32 mouse cellular contexts compared by ENCODE assay signal in genomic region chr2:11636138-11636480, GRCm38 (mm10). TPM values are rescaled to one million over a fixed set of nuclear protein-coding genes. Genes with fewer than 3 reads are reported as not detected.
DNase-seq lines count a peak whose midpoint lies in the region; ATAC-seq and TF ChIP-seq lines count a peak whose summit lies in the region.
"Had no signal": no experiment of that assay in that cellular context is flagged by ENCODE, and none has a peak within 500 bp of the region (broad histone marks: within the 10 kb centered on the region; RNA-seq: fewer than 3 reads in every experiment).

No protein-coding gene starts in this region.

- no peaks in the 10 kb centered on the region for H3K27me3 ChIP-seq in heart, postnatal 0 days (ENCODE audit: control insufficient read depth, insufficient read depth, low read length)
- H3K27me3 ChIP-seq in heart, embryonic 11.5 days (ENCODE audit: control insufficient read depth, insufficient read depth, low read length) = no peaks in the 10 kb centered on the region
- H3K27me3 ChIP-seq in CH12.LX (replicated peaks) = no peaks in the 10 kb centered on the region
- H3K27me3 ChIP-seq in thymus, adult 2 months (ENCODE audit: control insufficient read depth, insufficient read depth, low read length) = no peaks in the 10 kb centered on the region
- H3K27me3 ChIP-seq: embryonic facial prominence, embryonic 12.5 days; heart, embryonic 15.5 days; hindbrain, embryonic 12.5 days; midbrain, embryonic 13.5 days had no signal

- in situ Hi-C loops in CH12.LX (cut with MboI; ENCODE audit: low pct_ligation_motif_present, low pct_unique_long_range_greater_than_20kb, low sequenced_read_pairs) = no loop called here

- peak overlapping the region; percentile 60; the same call in 1 of the 2 replicates for H3K27ac ChIP-seq in heart, postnatal 0 days (ENCODE audit: low read depth)
- H3K27ac ChIP-seq in heart, embryonic 11.5 days (ENCODE audit: low read depth, low read length) = no peak overlapping the region
- H3K27ac ChIP-seq in CH12.LX (ENCODE audit: insufficient read depth, low read depth) = peak overlapping the region; percentile 97
- peak overlapping the region; percentile 95 for H3K27ac ChIP-seq in thymus, adult 2 months (ENCODE audit: control insufficient read depth, insufficient read depth, low read length)
- H3K27ac ChIP-seq: embryonic facial prominence, embryonic 12.5 days; heart, adult 2 months; heart, embryonic 15.5 days; hindbrain, embryonic 12.5 days; kidney, postnatal 0 days; midbrain, embryonic 13.5 days had no signal

- H3K36me3 ChIP-seq in heart, postnatal 0 days (replicated peaks; ENCODE audit: control insufficient read depth, insufficient read depth, low read length) = no peaks in the 10 kb centered on the region
- no peaks in the 10 kb centered on the region for H3K36me3 ChIP-seq in heart, embryonic 11.5 days (ENCODE audit: control insufficient read depth, insufficient read depth, low read length)
- no peaks in the 10 kb centered on the region for H3K36me3 ChIP-seq in CH12.LX (replicated peaks in 1 of 2; ENCODE audit: control insufficient read depth in 1 of 2, insufficient read depth in 1 of 2, low read length in 1 of 2)
- no peaks in the 10 kb centered on the region for H3K36me3 ChIP-seq in thymus, adult 2 months (ENCODE audit: control insufficient read depth, insufficient read depth, low read length)
- H3K36me3 ChIP-seq: embryonic facial prominence, embryonic 12.5 days; heart, embryonic 15.5 days; hindbrain, embryonic 12.5 days; midbrain, embryonic 13.5 days had no signal

- H3K9ac ChIP-seq in heart, postnatal 0 days (replicated peaks; ENCODE audit: low read depth, low read length) = no peak overlapping the region
- no peak overlapping the region for H3K9ac ChIP-seq in heart, embryonic 11.5 days (ENCODE audit: low read depth, low read length)
- peak overlapping the region; percentile 85 for H3K9ac ChIP-seq in CH12.LX (ENCODE audit: insufficient read depth, low read depth)
- H3K9ac ChIP-seq: embryonic facial prominence, embryonic 12.5 days; forebrain, postnatal 0 days; heart, embryonic 15.5 days; hindbrain, embryonic 12.5 days; midbrain, embryonic 13.5 days had no signal

- no peak overlapping the region for H3K4me3 ChIP-seq in heart, postnatal 0 days (ENCODE audit: low read depth, low read length)
- H3K4me3 ChIP-seq in heart, embryonic 11.5 days (ENCODE audit: low read depth, low read length) = no peak overlapping the region
- peak overlapping the region in 1 of 3 experiments; percentile 22 for H3K4me3 ChIP-seq in CH12.LX (replicated peaks in 1 of 3; ENCODE audit: low read depth in 2 of 3, low read length in 2 of 3, poor library complexity in 1 of 3)
- no peak overlapping the region for H3K4me3 ChIP-seq in thymus, adult 2 months (ENCODE audit: control insufficient read depth, insufficient read depth, low read length)
- H3K4me3 ChIP-seq: embryonic facial prominence, embryonic 12.5 days; heart, adult 2 months; heart, embryonic 15.5 days; hindbrain, embryonic 12.5 days; midbrain, embryonic 13.5 days had no signal

- DNase-seq in heart, postnatal 0 days (ENCODE audit: low spot score) = no peak
- peak; percentile 48 for DNase-seq in CH12.LX (ENCODE audit: extremely low read depth)
- DNase-seq in thymus, adult 2 months = peak; percentile 37
- peak; percentile 56 for DNase-seq in thymus, postnatal 4 days
- DNase-seq in layer of hippocampus, postnatal 14 days (ENCODE audit: low spot score in 2 of 2) = no peak
- no peak for DNase-seq in kidney, adult 9 months
- DNase-seq: adrenal gland, postnatal 36 days; cerebellum, adult 11 months; cerebellum, postnatal 25 days; forebrain, postnatal 0 days; gastrocnemius, postnatal 25 days; heart, adult 2 months; kidney, adult 11 months; layer of hippocampus, postnatal 36 days; lung, adult 2 months; lung, postnatal 14 days had no signal

- WGBS in heart, postnatal 0 days = 60% methylated on average over 3 of the region's 3 CpGs
- 65% methylated on average over 3 of the region's 3 CpGs for WGBS in heart, embryonic 11.5 days (ENCODE audit: insufficient replicate concordance)
- 9% methylated on average over 3 of the region's 3 CpGs for WGBS in thymus, adult 2 months

- dilution Hi-C loops in CH12.LX (cut with MboI; ENCODE audit: extremely low pct_ligation_motif_present, extremely low pct_unique_long_range_greater_than_20kb, low sequenced_read_pairs) = no loop called here

- no peak for TF ChIP-seq CTCF in heart, postnatal 0 days (IDR thresholded peaks at IDR 0.05; ENCODE audit: low read depth)
- no peak for TF ChIP-seq CTCF in CH12.LX (conservative IDR thresholded peaks at IDR 0.05 in 1 of 2, IDR thresholded peaks at IDR 0.05 in 1 of 2; ENCODE audit: low read depth in 2 of 2, low read length in 2 of 2)
- no peak for TF ChIP-seq CTCF in thymus, adult 2 months (IDR thresholded peaks at IDR 0.05; ENCODE audit: borderline replicate concordance, control insufficient read depth, extremely low read depth, insufficient read depth, low read length, poor library complexity)

- no peak for TF ChIP-seq RAD21 in CH12.LX (IDR thresholded peaks at IDR 0.05; ENCODE audit: low read depth, low read length)

- H3K4me1 ChIP-seq in heart, postnatal 0 days (ENCODE audit: control insufficient read depth, insufficient read depth) = no peaks in the 10 kb centered on the region
- no peaks in the 10 kb centered on the region for H3K4me1 ChIP-seq in heart, embryonic 11.5 days (ENCODE audit: control insufficient read depth, insufficient read depth, low read length)
- peaks cover 26 to 38% of the 10 kb centered on the region in 2 experiments for H3K4me1 ChIP-seq in CH12.LX (ENCODE audit: control insufficient read depth in 1 of 2, insufficient read depth in 2 of 2)
- H3K4me1 ChIP-seq in thymus, adult 2 months (replicated peaks; ENCODE audit: control insufficient read depth, insufficient read depth, low read length) = peaks cover 23% of the 10 kb centered on the region
- H3K4me1 ChIP-seq: embryonic facial prominence, embryonic 12.5 days; heart, embryonic 15.5 days; hindbrain, embryonic 12.5 days; midbrain, embryonic 13.5 days had no signal

- H3K9me3 ChIP-seq in heart, postnatal 0 days (replicated peaks; ENCODE audit: control insufficient read depth, low read length) = no peaks in the 10 kb centered on the region
- no peaks in the 10 kb centered on the region for H3K9me3 ChIP-seq in heart, embryonic 11.5 days (replicated peaks; ENCODE audit: control insufficient read depth, low read length)
- H3K9me3 ChIP-seq in CH12.LX (replicated peaks; ENCODE audit: low read length) = peaks cover 6% of the 10 kb centered on the region
- H3K9me3 ChIP-seq: embryonic facial prominence, embryonic 12.5 days; heart, embryonic 15.5 days; hindbrain, embryonic 12.5 days; midbrain, embryonic 13.5 days had no signal

- H3K79me2 ChIP-seq in CH12.LX (replicated peaks; ENCODE audit: control insufficient read depth, extremely low read depth, insufficient read depth, poor library complexity, severe bottlenecking) = no peaks in the 10 kb centered on the region

- ATAC-seq in heart, postnatal 0 days (ENCODE audit: insufficient read depth, low read depth) = no peak
- no peak for ATAC-seq in heart, embryonic 11.5 days (replicated peaks; ENCODE audit: insufficient number of reproducible peaks, low FRiP score, low TSS enrichment)
- ATAC-seq: forebrain, postnatal 0 days; midbrain, embryonic 13.5 days had no signal

- TF ChIP-seq EP300 in heart, postnatal 0 days (IDR thresholded peaks at IDR 0.05; ENCODE audit: low read depth) = no peak
- peak; percentile 68 for TF ChIP-seq EP300 in CH12.LX (IDR thresholded peaks at IDR 0.05; ENCODE audit: low read length)

- no peak for TF ChIP-seq POLR2A in CH12.LX (IDR thresholded peaks at IDR 0.05; ENCODE audit: low read depth, low read length)
- TF ChIP-seq POLR2A in thymus, adult 2 months (IDR thresholded peaks at IDR 0.05; ENCODE audit: control insufficient read depth, extremely low read depth, insufficient read depth, low read length, poor library complexity) = no peak

- H3K4me2 ChIP-seq in heart, postnatal 0 days (ENCODE audit: low read depth, low read length) = no peak overlapping the region; the same call in 1 of the 2 replicates
- H3K4me2 ChIP-seq in heart, embryonic 11.5 days = no peak overlapping the region
- H3K4me2 ChIP-seq in CH12.LX (ENCODE audit: insufficient read depth, low read depth, poor library complexity, severe bottlenecking) = peak overlapping the region; percentile 91
- H3K4me2 ChIP-seq: embryonic facial prominence, embryonic 12.5 days; heart, embryonic 15.5 days; hindbrain, embryonic 12.5 days; liver, embryonic 11.5 days; midbrain, embryonic 13.5 days had no signal

TF ChIP-seq in CH12.LX, 34 proteins besides CTCF, POLR2A, EP300 and RAD21 (continues in another document):
- TF ChIP-seq BHLHE40 (IDR thresholded peaks at IDR 0.05; ENCODE audit: low read depth, low read length) (no peak), IRF4 (IDR thresholded peaks at IDR 0.05; ENCODE audit: low read depth, low read length) (0 out of 2 replicates have a peak, but pooled peaks have one; percentile 1)

RNA-seq across cellular contexts. Expression of gene Il2ra, which starts 6.5 kb away (rescaled TPM):
- total RNA-seq in heart, postnatal 0 days (2014; rRNA removed; ENCODE audit: low replicate concordance) = 0.50 TPM in 1 of 2 replicates, not detected in the other
- not detected in 2 replicates for polyA plus RNA-seq in heart, postnatal 0 days (2015; fragmentation: Nextera tagmentation; extraction: Ambion mirVana)
- polyA plus RNA-seq in heart, embryonic 11.5 days (2014; fragmentation: Nextera tagmentation; extraction: Ambion mirVana) = not detected in 2 replicates
- 5.5 and 6.0 TPM in 2 replicates for total RNA-seq in CH12.LX (2012; rRNA removed)
- 4.8 and 6.3 TPM in 2 replicates for total RNA-seq in CH12.LX (2014; rRNA removed)
- 8.7 and 8.8 TPM in 2 replicates for polyA plus RNA-seq in CH12.LX (2012; ENCODE audit: insufficient read length, low read depth)
- polyA plus RNA-seq in thymus, adult 2 months (2012; rRNA removed) = 19.5 and 19.7 TPM in 2 replicates
- under 1 TPM in 1 of 2 experiments, not detected in 1; 0.17 TPM for total RNA-seq in layer of hippocampus, postnatal 14 days (2021)
- total RNA-seq: forebrain, postnatal 0 days had no signal
- polyA plus RNA-seq: embryonic facial prominence, embryonic 12.5 days; forebrain, embryonic 11.5 days; forebrain, postnatal 0 days; hindbrain, embryonic 12.5 days; kidney, postnatal 0 days; limb, embryonic 11.5 days; neural tube, embryonic 11.5 days had no signal

RNA-seq across cellular contexts. Expression of gene Gm17490, which starts 10.0 kb away (rescaled TPM):
- not detected in 2 replicates for total RNA-seq in heart, postnatal 0 days (2014; rRNA removed; ENCODE audit: low replicate concordance)
- not detected in 2 replicates for polyA plus RNA-seq in heart, postnatal 0 days (2015; fragmentation: Nextera tagmentation; extraction: Ambion mirVana)
- not detected in 2 replicates for polyA plus RNA-seq in heart, embryonic 11.5 days (2014; fragmentation: Nextera tagmentation; extraction: Ambion mirVana)
- total RNA-seq in CH12.LX (2012; rRNA removed) (not detected in 2 replicates), CH12.LX (2014; rRNA removed) (not detected in 2 replicates)
- polyA plus RNA-seq in CH12.LX (2012; ENCODE audit: insufficient read length, low read depth) = not detected in 2 replicates
- polyA plus RNA-seq in thymus, adult 2 months (2012; rRNA removed) = not detected in 2 replicates
- total RNA-seq in layer of hippocampus, postnatal 14 days (2021) = not detected
- total RNA-seq: adrenal gland, adult 18-20 months; adrenal gland, postnatal 36 days; forebrain, postnatal 0 days; gastrocnemius, postnatal 25 days; heart, adult 2 months; layer of hippocampus, postnatal 36 days; left cerebral cortex, postnatal 10 days; megakaryocyte, adult 5-6 weeks; monocyte, adult 5-6 weeks had no signal
- polyA plus RNA-seq: embryonic facial prominence, embryonic 12.5 days; forebrain, embryonic 11.5 days; forebrain, postnatal 0 days; heart, adult 2 months; heart, embryonic 15.5 days; hindbrain, embryonic 12.5 days; kidney, postnatal 0 days; limb, embryonic 11.5 days; liver, embryonic 11.5 days; lung, adult 2 months; midbrain, embryonic 13.5 days; neural tube, embryonic 11.5 days; small intestine, adult 2 months; testis, adult 2 months had no signal

RNA-seq across cellular contexts. Expression of gene Rbm17, which starts 32.2 kb away (rescaled TPM):
- total RNA-seq in heart, postnatal 0 days (2014; rRNA removed; ENCODE audit: low replicate concordance) = 28.5 and 42.7 TPM in 2 replicates
- polyA plus RNA-seq in heart, postnatal 0 days (2015; fragmentation: Nextera tagmentation; extraction: Ambion mirVana) = 58.3 and 61.0 TPM in 2 replicates
- 106 and 109 TPM in 2 replicates for polyA plus RNA-seq in heart, embryonic 11.5 days (2014; fragmentation: Nextera tagmentation; extraction: Ambion mirVana)
- total RNA-seq in CH12.LX (2012; rRNA removed) (199 and 248 TPM in 2 replicates), CH12.LX (2014; rRNA removed) (239 and 244 TPM in 2 replicates)
- polyA plus RNA-seq in CH12.LX (2012; ENCODE audit: insufficient read length, low read depth) = 344 and 405 TPM in 2 replicates
- 83.6 and 84.8 TPM in 2 replicates for polyA plus RNA-seq in thymus, adult 2 months (2012; rRNA removed)
- 10 to 100 TPM; 77.1 to 84.6 TPM for total RNA-seq in layer of hippocampus, postnatal 14 days (2021)

Comparison
In these comparisons a context has a peak if more than half of its experiments do, and no peak if none do; other contexts are left out.
1. DNase-seq: peak in CH12.LX (single experiment), thymus, adult 2 months (single experiment) and thymus, postnatal 4 days (single experiment); none in heart, postnatal 0 days (single experiment), layer of hippocampus, postnatal 14 days (0 of 2) and kidney, adult 9 months (single experiment).